ENCODE assay signal across 8 mouse cellular contexts in the genomic region with DNA sequence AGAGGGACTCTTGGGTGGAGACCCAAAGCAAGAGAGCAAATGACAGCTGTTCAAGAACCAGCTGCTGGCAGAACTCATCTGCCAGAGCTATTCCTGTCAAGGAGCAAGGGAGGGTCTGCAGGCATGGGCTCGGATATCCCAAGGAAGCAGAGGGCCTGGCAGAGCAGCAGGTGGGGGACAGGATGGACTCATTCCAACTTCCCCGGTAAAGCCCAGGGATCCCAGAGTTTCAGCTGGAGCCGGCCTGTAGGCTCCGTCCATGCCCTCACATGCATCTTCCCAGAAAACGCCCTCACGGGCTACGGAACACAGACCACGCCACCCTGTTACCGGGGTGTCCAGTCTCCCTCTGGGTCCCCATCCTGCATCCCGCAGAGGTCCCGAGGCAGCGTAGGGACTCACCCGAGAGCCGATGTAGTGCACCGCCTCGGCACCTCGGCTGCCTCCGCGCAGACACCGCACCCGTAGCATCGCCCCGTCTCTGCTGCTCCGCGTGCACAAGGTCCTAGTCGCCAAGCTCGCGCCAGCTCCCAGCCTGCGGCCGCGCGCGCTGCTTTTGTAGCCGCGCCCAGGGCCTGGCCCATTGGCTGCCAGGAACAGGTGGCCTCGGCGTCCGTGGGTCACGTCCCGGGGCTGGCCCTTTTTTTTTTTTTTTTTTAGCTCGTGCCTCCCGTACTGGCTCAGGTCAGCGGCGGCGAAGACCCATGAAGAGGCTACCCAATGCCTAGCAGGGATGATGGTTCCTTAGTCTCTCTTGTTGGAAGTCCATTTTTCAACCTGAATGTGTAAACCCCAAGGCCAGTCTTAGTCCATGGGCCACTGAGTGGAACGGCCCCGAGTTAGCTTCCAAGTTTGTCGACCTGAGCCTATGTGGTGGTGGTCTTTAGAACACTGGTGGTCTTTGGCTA. TPM values are rescaled to one million over a fixed set of nuclear protein-coding genes. Genes with fewer than 3 reads are reported as not detected.
DNase-seq lines count a peak whose midpoint lies in the region; ATAC-seq and TF ChIP-seq lines count a peak whose summit lies in the region.

TSS of gene Gatm (minus strand) at position 558 of the 908 bp plus-strand sequence.

- H3K4me3 ChIP-seq in hindbrain, embryonic 16.5 days (ENCODE audit: low read length) = peak within 1 kb of the TSS; percentile 77
- H3K4me3 ChIP-seq in left cerebral cortex, adult 2 months = peak within 1 kb of the TSS; percentile 90

- ATAC-seq in hindbrain, embryonic 16.5 days = peak; percentile 98

- WGBS in hindbrain, embryonic 16.5 days = 2% methylated on average over 42 of the region's 48 CpGs

- H3K36me3 ChIP-seq in hindbrain, embryonic 16.5 days (ENCODE audit: control insufficient read depth, insufficient read depth, low read length) = no peaks in the 10 kb centered on the region

- DNase-seq in adrenal gland, adult 18-20 months (ENCODE audit: low spot score in 2 of 2) = peak; percentile 45 to 51
- peak; percentile 87 for DNase-seq in embryo, embryonic 10 days (ENCODE audit: low spot score)
- peak; percentile 31 to 51 for DNase-seq in gastrocnemius, adult 8-10 months (ENCODE audit: low spot score in 2 of 2)
- peak; percentile 77 to 81 for DNase-seq in left cerebral cortex, adult 2 months (ENCODE audit: extremely low spot score in 1 of 2, low spot score in 2 of 2)
- DNase-seq in lung, postnatal 36 days = peak; percentile 66
- DNase-seq in retina, embryonic 14.5 days (ENCODE audit: low spot score) = peak; percentile 79
- DNase-seq in urinary bladder, adult 2 months (ENCODE audit: low spot score) = peak; percentile 31

- no peaks in the 10 kb centered on the region for H3K27me3 ChIP-seq in hindbrain, embryonic 16.5 days (replicated peaks; ENCODE audit: control insufficient read depth, insufficient read depth, low read length)

- H3K27ac ChIP-seq in hindbrain, embryonic 16.5 days (ENCODE audit: low read depth, low read length) = peak within 1 kb of the TSS; percentile 72; the same call in 1 of the 2 replicates
- H3K27ac ChIP-seq in left cerebral cortex, adult 2 months = peak within 1 kb of the TSS; percentile 77

- TF ChIP-seq CTCF in left cerebral cortex, adult 2 months (IDR thresholded peaks at IDR 0.05) = no peak

- no peaks in the 10 kb centered on the region for H3K9me3 ChIP-seq in hindbrain, embryonic 16.5 days (ENCODE audit: control insufficient read depth, low read length)

- H3K4me1 ChIP-seq in hindbrain, embryonic 16.5 days (ENCODE audit: control insufficient read depth, insufficient read depth, low read depth, low read length) = peaks cover 3% of the 10 kb centered on the region; the same call in 1 of the 2 replicates

- H3K4me2 ChIP-seq in hindbrain, embryonic 16.5 days (ENCODE audit: low read length) = peak within 1 kb of the TSS; percentile 89

- peak within 1 kb of the TSS; percentile 88 for H3K9ac ChIP-seq in hindbrain, embryonic 16.5 days (ENCODE audit: low read depth, low read length)

- intact Hi-C loops in left cerebral cortex, adult 2 months (cut with DNase I) = loop anchor here (5.0 kb wide), 1 partner anchor 234 kb away; no protein-coding TSS in a partner anchor

RNA-seq across cellular contexts. Expression of gene Gatm, which starts in this region (rescaled TPM):
- total RNA-seq in adrenal gland, adult 18-20 months (2021) = 1 to 10 TPM; 5.5 to 6.1 TPM
- total RNA-seq in gastrocnemius, adult 8-10 months (2022) = 1 to 10 TPM; 2.4 to 4.4 (median 3.9) TPM
- polyA plus RNA-seq in hindbrain, embryonic 16.5 days (2015; fragmentation: Nextera tagmentation; extraction: Ambion mirVana) = 59.9 and 61.8 TPM in 2 replicates
- 10 to 100 TPM; 51.8 to 52.0 TPM for total RNA-seq in left cerebral cortex, adult 2 months (2021)
- 17.8 and 17.9 TPM in 2 replicates for polyA plus RNA-seq in urinary bladder, adult 2 months (2012; rRNA removed)

Comparison
In these comparisons a context has a peak if more than half of its experiments do, and no peak if none do; other contexts are left out.
1. Peak in every context shown above with its lines: DNase-seq, ATAC-seq, H3K4me3 ChIP-seq and H3K27ac ChIP-seq.
2. RNA of gene Gatm (total RNA-seq): 51.8 to 52.0 TPM in left cerebral cortex, adult 2 months; 5.5 to 6.1 TPM in adrenal gland, adult 18-20 months and 2.4 to 4.4 TPM in gastrocnemius, adult 8-10 months; every median in the first group is over 4 times any median in the second.
3. DNase-seq: peak in every context shown above with its lines; median percentile 87 in embryo, embryonic 10 days; 79 in left cerebral cortex, adult 2 months; 79 in retina, embryonic 14.5 days; 66 in lung, postnatal 36 days; 48 in adrenal gland, adult 18-20 months; 41 in gastrocnemius, adult 8-10 months; 31 in urinary bladder, adult 2 months.